Mouse (Mus musculus) liver, embryonic 11.5 days (tissue): Measurements from ENCODE around the gene Pfkp. TPM values are rescaled to one million over a fixed set of nuclear protein-coding genes. Genes with fewer than 3 reads are reported as not detected.

Source experiments
- ATAC-seq: fragments of 200-750 bp; cut with Nextera tagmentation; replicated peaks from 2 replicates; pipeline ENCODE4 v1.8.0; 2017; ENCODE audit warnings: moderate number of reproducible peaks, mild to moderate bottlenecking, moderate TSS enrichment, moderate library complexity; ENCODE audit not compliant: low FRiP score
- DNase-seq: peaks from one replicate; pipeline ENCODE4 v3.0.0-alpha.2; 2017; ENCODE audit warnings: low spot score
- H3K27ac ChIP-seq: fragments of 300-500 bp; sonication (generic); 2 replicates; pipeline ENCODE4 v1.5.1; 2014; ENCODE audit warnings: mild to moderate bottlenecking, low read depth, low read length, control low read depth
- H3K27me3 ChIP-seq: fragments of 300-500 bp; sonication (generic); replicated peaks from 2 replicates; pipeline ENCODE4 v1.6.1; 2014; ENCODE audit warnings: low read length, mixed read lengths; ENCODE audit not compliant: control insufficient read depth, insufficient read depth
- H3K36me3 ChIP-seq: fragments of 300-500 bp; sonication (generic); 2 replicates; pipeline ENCODE4 v1.6.1; 2014; ENCODE audit warnings: mild to moderate bottlenecking, low read length, moderate library complexity, mixed read lengths; ENCODE audit not compliant: control insufficient read depth, insufficient read depth
- H3K4me1 ChIP-seq: fragments of 300-500 bp; sonication (generic); replicated peaks from 2 replicates; pipeline ENCODE4 v1.6.1; 2014; ENCODE audit warnings: low read length, mixed read lengths; ENCODE audit not compliant: control insufficient read depth, insufficient read depth
- H3K4me2 ChIP-seq: fragments of 300-500 bp; sonication (generic); 2 replicates; pipeline ENCODE4 v1.6.1; 2014; ENCODE audit warnings: mild to moderate bottlenecking, control low read depth, moderate library complexity
- H3K4me3 ChIP-seq: fragments of 300-500 bp; sonication (generic); 2 replicates; pipeline ENCODE4 v1.5.1; 2014; ENCODE audit warnings: low read depth, low read length, control low read depth
- H3K9ac ChIP-seq: fragments of 300-500 bp; sonication (generic); 2 replicates; pipeline ENCODE4 v1.6.1; 2014; ENCODE audit warnings: low read depth, low read length, control low read depth
- H3K9me3 ChIP-seq: fragments of 300-500 bp; sonication (generic); 2 replicates; pipeline ENCODE4 v1.6.1; 2016; ENCODE audit warnings: low read length, inconsistent platforms, mixed read lengths; ENCODE audit not compliant: control insufficient read depth
- WGBS: fragments of 180-500 bp; shearing (Covaris S2); extraction: QIAGEN DNeasy Blood & Tissue Kit; methylation state at CpG from one replicate; pipeline ENCODE4 v1.1.7; 2014; 5-methylcytosine and 5-hydroxymethylcytosine counted together
- polyA plus RNA-seq: library from polyadenylated mRNA; unstranded; fragments of >200 nt; fragmentation: Nextera tagmentation; extraction: Ambion mirVana; gene quantifications from 2 replicates; pipeline ENCODE4 v1.2.1, GENCODE M21; 2014

The Pfkp gene
- polyA plus RNA-seq, 1 experiment from 2014 or later, result 27.4 TPM

- Histone ChIP-seq H3K4me2 (no peak overlapping the region), H3K36me3 (no peaks in the 10 kb centered on the region), H3K4me3 (no peak overlapping the region), H3K9ac (no peak overlapping the region), H3K9me3 (no peaks in the 10 kb centered on the region), H3K27ac (no peak overlapping the region), H3K27me3 (no peaks in the 10 kb centered on the region), H3K4me1 (peaks cover 4% of the 10 kb centered on the region; the same call in 1 of the 2 replicates)
- DNase-seq, result no peak
- WGBS, result 83% methylated on average over 3 of the region's 3 CpGs
- no peak for ATAC-seq
Measured at GRCm38 (mm10) chr13:6628261-6628660, 20.3 kb downstream of the Pfkp start.

- no peaks in the 10 kb centered on the region for H3K27me3 ChIP-seq
- no peaks in the 10 kb centered on the region for H3K4me1 ChIP-seq
- WGBS, result 94% methylated on average over 3 of the region's 3 CpGs
- no peaks in the 10 kb centered on the region for H3K9me3 ChIP-seq
- H3K9ac ChIP-seq, result no peak overlapping the region
- no peak for DNase-seq
- no peaks in the 10 kb centered on the region for H3K36me3 ChIP-seq
- no peak overlapping the region for H3K27ac ChIP-seq
- ATAC-seq, result no peak
- H3K4me2 ChIP-seq, result no peak overlapping the region
- no peak overlapping the region for H3K4me3 ChIP-seq
Measured at GRCm38 (mm10) chr13:6627352-6627751, 21.2 kb downstream of the Pfkp start.

GRCm38 (mm10) chr13:6626508-6627114, 22.0 kb downstream of the Pfkp start:
- H3K27me3 ChIP-seq, result no peaks in the 10 kb centered on the region
- H3K9ac ChIP-seq, result no peak overlapping the region
- no peaks in the 10 kb centered on the region for H3K9me3 ChIP-seq
- no peaks in the 10 kb centered on the region for H3K4me1 ChIP-seq
- no peaks in the 10 kb centered on the region for H3K36me3 ChIP-seq
- no peak for DNase-seq
- H3K27ac ChIP-seq, result no peak overlapping the region
- no peak overlapping the region for H3K4me2 ChIP-seq
- ATAC-seq, result no peak
- 73% methylated on average over 4 of the region's 4 CpGs for WGBS
- H3K4me3 ChIP-seq, result no peak overlapping the region

GRCm38 (mm10) chr13:6625942-6626341, 22.6 kb downstream of the Pfkp start:
- Histone ChIP-seq H3K4me1 (no peaks in the 10 kb centered on the region), H3K4me2 (no peak overlapping the region), H3K36me3 (no peaks in the 10 kb centered on the region), H3K9me3 (no peaks in the 10 kb centered on the region), H3K4me3 (no peak overlapping the region), H3K27ac (no peak overlapping the region), H3K9ac (no peak overlapping the region), H3K27me3 (no peaks in the 10 kb centered on the region)
- 75% methylated on average over 3 of the region's 3 CpGs for WGBS
- ATAC-seq (no peak), DNase-seq (no peak)

- DNase-seq, result no peak
- H3K27me3 ChIP-seq, result no peaks in the 10 kb centered on the region
Measured at GRCm38 (mm10) chr13:6624604-6625003, 24.0 kb downstream of the Pfkp start.

GRCm38 (mm10) chr13:6624121-6624520, 24.5 kb downstream of the Pfkp start:
- WGBS, result 77% methylated on average over 4 of the region's 4 CpGs
- H3K4me2 ChIP-seq, result no peak overlapping the region
- H3K27me3 ChIP-seq, result no peaks in the 10 kb centered on the region
- H3K27ac ChIP-seq, result no peak overlapping the region
- H3K4me3 ChIP-seq, result no peak overlapping the region
- no peaks in the 10 kb centered on the region for H3K9me3 ChIP-seq
- H3K9ac ChIP-seq, result no peak overlapping the region
- no peak for ATAC-seq
- H3K36me3 ChIP-seq, result no peaks in the 10 kb centered on the region
- H3K4me1 ChIP-seq, result no peaks in the 10 kb centered on the region
- no peak for DNase-seq

More at GRCm38 (mm10) chr13:6624604-6625003, 24.0 kb downstream of the Pfkp start:
- 57% methylated on average over 2 of the region's 2 CpGs for WGBS
- no peaks in the 10 kb centered on the region for H3K36me3 ChIP-seq
- no peaks in the 10 kb centered on the region for H3K9me3 ChIP-seq
- H3K4me2 ChIP-seq, result no peak overlapping the region
- no peak overlapping the region for H3K27ac ChIP-seq
- no peaks in the 10 kb centered on the region for H3K4me1 ChIP-seq
- H3K9ac ChIP-seq, result no peak overlapping the region
- H3K4me3 ChIP-seq, result no peak overlapping the region
- no peak for ATAC-seq

- Histone ChIP-seq H3K4me1 (no peaks in the 10 kb centered on the region), H3K4me2 (no peak overlapping the region), H3K36me3 (no peaks in the 10 kb centered on the region), H3K9me3 (no peaks in the 10 kb centered on the region), H3K27me3 (no peaks in the 10 kb centered on the region), H3K27ac (no peak overlapping the region), H3K4me3 (no peak overlapping the region), H3K9ac (no peak overlapping the region)
- 93% methylated on average over 20 of the region's 20 CpGs for WGBS
- no peak for DNase-seq
- no peak for ATAC-seq
Measured at GRCm38 (mm10) chr13:6621831-6622230, 26.7 kb downstream of the Pfkp start.

GRCm38 (mm10) chr13:6620250-6620649, 28.3 kb downstream of the Pfkp start:
- no peaks in the 10 kb centered on the region for H3K4me1 ChIP-seq
- no peaks in the 10 kb centered on the region for H3K9me3 ChIP-seq
- H3K27me3 ChIP-seq, result no peaks in the 10 kb centered on the region
- no peak overlapping the region for H3K4me2 ChIP-seq
- H3K27ac ChIP-seq, result no peak overlapping the region
- ATAC-seq (no peak), DNase-seq (no peak)
- 88% methylated on average over 3 of the region's 3 CpGs for WGBS
- no peaks in the 10 kb centered on the region for H3K36me3 ChIP-seq
- no peak overlapping the region for H3K9ac ChIP-seq
- H3K4me3 ChIP-seq, result no peak overlapping the region

- Histone ChIP-seq H3K4me2 (no peak overlapping the region), H3K27ac (no peak overlapping the region), H3K4me1 (no peaks in the 10 kb centered on the region), H3K4me3 (no peak overlapping the region), H3K9me3 (no peaks in the 10 kb centered on the region), H3K36me3 (no peaks in the 10 kb centered on the region; the same call in 1 of the 2 replicates), H3K9ac (no peak overlapping the region), H3K27me3 (no peaks in the 10 kb centered on the region)
- ATAC-seq, result no peak
- 87% methylated on average over 3 of the region's 3 CpGs for WGBS
- DNase-seq, result no peak
Measured at GRCm38 (mm10) chr13:6618711-6619110, 29.9 kb downstream of the Pfkp start.
